Mouse (Mus musculus) heart, postnatal 0 days (tissue): ENCODE results near the gene G6pdx. TPM values are rescaled to one million over a fixed set of nuclear protein-coding genes. Genes with fewer than 3 reads are reported as not detected.

ENCODE experiments used
- ATAC-seq: fragments of 200-750 bp; cut with Nextera tagmentation; 2 replicates; pipeline ENCODE4 v1.8.0; 2017; ENCODE audit warnings: low read depth, moderate number of reproducible peaks, moderate library complexity; ENCODE audit not compliant: insufficient read depth
- DNase-seq: peaks from one replicate; pipeline ENCODE4 v3.0.0-alpha.2; 2016; ENCODE audit warnings: low spot score
- H3K27ac ChIP-seq: fragments of 300-500 bp; sonication (generic); 2 replicates; pipeline ENCODE4 v1.5.1; 2014; ENCODE audit warnings: low read depth, mild to moderate bottlenecking
- H3K27me3 ChIP-seq: fragments of 300-500 bp; sonication (generic); 2 replicates; pipeline ENCODE4 v1.6.1; 2014; ENCODE audit warnings: low read length, mixed read lengths; ENCODE audit not compliant: control insufficient read depth, insufficient read depth
- H3K36me3 ChIP-seq: fragments of 300-500 bp; sonication (generic); replicated peaks from 2 replicates; pipeline ENCODE4 v1.6.1; 2014; ENCODE audit warnings: low read length, mixed read lengths; ENCODE audit not compliant: control insufficient read depth, insufficient read depth
- H3K4me1 ChIP-seq: fragments of 300-500 bp; sonication (generic); 2 replicates; pipeline ENCODE4 v1.6.1; 2014; ENCODE audit warnings: antibody characterized with exemption; ENCODE audit not compliant: control insufficient read depth, insufficient read depth
- H3K4me2 ChIP-seq: fragments of 300-500 bp; sonication (generic); 2 replicates; pipeline ENCODE4 v1.6.1; 2014; ENCODE audit warnings: low read depth, mild to moderate bottlenecking, low read length, moderate library complexity
- H3K4me3 ChIP-seq: fragments of 300-500 bp; sonication (generic); 2 replicates; pipeline ENCODE4 v1.5.1; 2014; ENCODE audit warnings: low read depth, low read length
- H3K9ac ChIP-seq: fragments of 300-500 bp; sonication (generic); replicated peaks from 2 replicates; pipeline ENCODE4 v1.6.1; 2014; ENCODE audit warnings: low read depth, low read length, mixed read lengths
- H3K9me3 ChIP-seq: fragments of 300-500 bp; sonication (generic); replicated peaks from 2 replicates; pipeline ENCODE4 v1.6.1; 2016; ENCODE audit warnings: low read length; ENCODE audit not compliant: control insufficient read depth
- CTCF ChIP-seq: IDR thresholded peaks from 2 replicates; pipeline ENCODE4 v1.5.1; 2016; ENCODE audit warnings: antibody characterized with exemption, control low read depth, low read depth
- EP300 ChIP-seq: IDR thresholded peaks from 2 replicates; pipeline ENCODE4 v1.6.1; 2016; ENCODE audit warnings: antibody characterized with exemption, low read depth
- WGBS: fragments of 180-500 bp; shearing (Covaris S2); extraction: QIAGEN DNeasy Blood & Tissue Kit; methylation state at CpG from one replicate; pipeline ENCODE4 v1.1.7; 2014; 5-methylcytosine and 5-hydroxymethylcytosine counted together
- polyA plus RNA-seq: library from polyadenylated mRNA; unstranded; fragments of >200 nt; fragmentation: Nextera tagmentation; extraction: Ambion mirVana; gene quantifications from 2 replicates; pipeline ENCODE4 v1.2.1, GENCODE M21; 2015
- total RNA-seq: library from RNA; depleted of rRNA; stranded (reverse); fragments of >200 nt; gene quantifications from 2 replicates; pipeline ENCODE4 v1.2.3, GENCODE M21; 2014; ENCODE audit warnings: low replicate concordance

Gene G6pdx
- total and polyA plus RNA-seq, 2 experiments from 2014 or later, result 8.0 to 11.0 TPM

GRCm38 (mm10) chrX:74400136-74400535, 28.9 kb downstream of the G6pdx start:
- 73% methylated on average over 3 of the region's 3 CpGs for WGBS

GRCm38 (mm10) chrX:74392535-74393443, 36.2 kb downstream of the G6pdx start, which contains the start of the genes Fam3a and Ikbkg:
Gene Fam3a (minus strand): TSS chrX:74393272.
Gene Ikbkg (plus strand): TSS chrX:74393290.
- peak within 1 kb of the TSS; percentile 61 for H3K4me3 ChIP-seq
- H3K27me3 ChIP-seq, result no peaks in the 10 kb centered on the region
- H3K4me2 ChIP-seq, result peak within 1 kb of the TSS; percentile 69
- TF ChIP-seq EP300 (0 out of 2 replicates have a peak, but pooled peaks have one; percentile 48), CTCF (peak; percentile 46)
- H3K36me3 ChIP-seq, result no peaks in the 10 kb centered on the region
- WGBS, result 17% methylated on average over 30 of the region's 30 CpGs
- H3K9me3 ChIP-seq, result no peaks in the 10 kb centered on the region
- no peaks in the 10 kb centered on the region for H3K4me1 ChIP-seq
- H3K9ac ChIP-seq, result peak within 1 kb of the TSS; percentile 78
- ATAC-seq (peak; percentile 100), DNase-seq (peak; percentile 84)
- H3K27ac ChIP-seq, result peak within 1 kb of the TSS; percentile 91

More at GRCm38 (mm10) chrX:74400136-74400535, 28.9 kb downstream of the G6pdx start:
- no peak overlapping the region for H3K27ac ChIP-seq
- ATAC-seq (no peak), DNase-seq (no peak)
- H3K9me3 ChIP-seq, result no peaks in the 10 kb centered on the region
- no peak overlapping the region for H3K9ac ChIP-seq
- no peaks in the 10 kb centered on the region for H3K4me1 ChIP-seq
- H3K4me2 ChIP-seq, result no peak overlapping the region
- H3K27me3 ChIP-seq, result no peaks in the 10 kb centered on the region
- no peak overlapping the region for H3K4me3 ChIP-seq
- TF ChIP-seq EP300 (no peak), CTCF (no peak)
- H3K36me3 ChIP-seq, result no peaks in the 10 kb centered on the region

- Histone ChIP-seq H3K9me3 (no peaks in the 10 kb centered on the region), H3K4me2 (no peak overlapping the region), H3K4me1 (no peaks in the 10 kb centered on the region), H3K36me3 (0 out of 2 replicates have a peak, but pooled peaks cover 6% of the 10 kb centered on the region), H3K27ac (no peak overlapping the region), H3K9ac (no peak overlapping the region), H3K27me3 (no peaks in the 10 kb centered on the region), H3K4me3 (no peak overlapping the region)
- ATAC-seq (no peak), DNase-seq (no peak)
- TF ChIP-seq CTCF (no peak), EP300 (no peak)
Measured at GRCm38 (mm10) chrX:74388153-74388552, 40.8 kb downstream of the G6pdx start.

GRCm38 (mm10) chrX:74384451-74384850, 44.5 kb downstream of the G6pdx start:
- Histone ChIP-seq H3K4me3 (no peak overlapping the region), H3K4me1 (no peaks in the 10 kb centered on the region), H3K27me3 (no peaks in the 10 kb centered on the region), H3K9ac (no peak overlapping the region), H3K27ac (no peak overlapping the region), H3K36me3 (0 out of 2 replicates have a peak, but pooled peaks cover 6% of the 10 kb centered on the region), H3K4me2 (no peak overlapping the region), H3K9me3 (no peaks in the 10 kb centered on the region)
- WGBS, result 65% methylated on average over 2 of the region's 2 CpGs
- no peak for DNase-seq
- no peak for TF ChIP-seq EP300
- no peak for TF ChIP-seq CTCF
- no peak for ATAC-seq

GRCm38 (mm10) chrX:74372888-74373549, 56.0 kb downstream of the G6pdx start, which contains the start of the genes Ubl4a and Slc10a3:
Gene Ubl4a (minus strand): TSS chrX:74373218.
Gene Slc10a3 (minus strand): TSS chrX:74373349.
- no peaks in the 10 kb centered on the region for H3K36me3 ChIP-seq
- no peaks in the 10 kb centered on the region for H3K27me3 ChIP-seq
- peak; percentile 94 for ATAC-seq
- no peak for TF ChIP-seq EP300
- TF ChIP-seq CTCF, result no peak
- H3K27ac ChIP-seq, result no peak within 1 kb of the TSS
- WGBS, result 18% methylated on average over 32 of the region's 32 CpGs
- no peaks in the 10 kb centered on the region for H3K4me1 ChIP-seq
- H3K4me2 ChIP-seq, result peak within 1 kb of the TSS; percentile 74
- no peaks in the 10 kb centered on the region for H3K9me3 ChIP-seq
- DNase-seq, result peak; percentile 75
- peak within 1 kb of the TSS; percentile 48 for H3K4me3 ChIP-seq
- H3K9ac ChIP-seq, result peak within 1 kb of the TSS; percentile 24
